Mouse (Mus musculus) lung, adult 2 months (tissue): ENCODE results near the gene Noa1. TPM values are rescaled to one million over a fixed set of nuclear protein-coding genes. Genes with fewer than 3 reads are reported as not detected.

Experiments used
- DNase-seq: peaks from one replicate; pipeline ENCODE4 v3.0.0; 2022
- H3K4me1 ChIP-seq: fragments of 200-500 bp; 2 replicates; pipeline ENCODE4 v1.6.1; 2011; ENCODE audit warnings: low read length; ENCODE audit not compliant: control insufficient read depth, insufficient read depth
- H3K4me3 ChIP-seq: fragments of 200-500 bp; replicated peaks from 2 replicates; pipeline ENCODE3; 2011; ENCODE audit warnings: low read depth, mild to moderate bottlenecking, control low read depth, low read length; ENCODE audit errors: extremely low read depth
- CTCF ChIP-seq: fragments of 200-500 bp; IDR thresholded peaks from 2 replicates; pipeline ENCODE4 v1.5.1; 2011; ENCODE audit warnings: mild to moderate bottlenecking, low read length, control low read depth; ENCODE audit not compliant: insufficient read depth
- POLR2A ChIP-seq: fragments of 200-500 bp; IDR thresholded peaks from 2 replicates; pipeline ENCODE4 v1.6.1; 2011; ENCODE audit warnings: low read depth, mild to moderate bottlenecking, control low read depth, low read length, borderline replicate concordance; ENCODE audit errors: extremely low read depth
- whole genome bisulfite sequencing: fragments of 180-500 bp; shearing (Covaris S2); methylation state at CpG from one replicate; pipeline ENCODE4 v1.1.7; 2018; 5-methylcytosine and 5-hydroxymethylcytosine counted together
- polyA plus RNA-seq: library from polyadenylated mRNA; depleted of rRNA; stranded (reverse); fragments of >200 nt; gene quantifications from 2 replicates; pipeline ENCODE4 v1.2.3, GENCODE M21; 2012

Noa1 gene
- polyA plus RNA-seq, 1 experiment, result 8.0 TPM

DNA sequence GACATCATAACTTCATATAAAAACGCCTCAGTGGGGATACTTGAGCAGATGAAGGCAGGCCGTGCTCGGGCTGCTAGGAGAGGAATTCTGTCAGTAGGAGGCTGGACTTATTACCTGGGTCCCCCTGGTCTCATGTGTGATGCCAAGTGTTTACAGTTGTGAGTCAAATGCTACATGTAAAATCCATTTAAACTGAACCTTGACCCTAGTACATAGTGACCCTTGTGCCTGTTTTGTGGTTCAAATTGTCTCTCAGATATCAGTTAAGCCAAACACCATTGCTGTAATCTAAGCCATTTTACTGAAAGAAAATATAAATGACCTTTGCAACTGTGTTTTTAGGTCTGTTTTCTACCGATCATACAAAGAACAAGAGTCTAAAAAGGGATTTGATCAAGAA is 30.1 kb upstream of the Noa1 start:
- H3K4me3 ChIP-seq, result no peak overlapping the region
- H3K4me1 ChIP-seq, result no peaks in the 10 kb centered on the region
- no peak for TF ChIP-seq CTCF
- TF ChIP-seq POLR2A, result no peak
- DNase-seq, result no peak
- 85% methylated on average over 4 of the region's 4 CpGs for WGBS

DNA sequence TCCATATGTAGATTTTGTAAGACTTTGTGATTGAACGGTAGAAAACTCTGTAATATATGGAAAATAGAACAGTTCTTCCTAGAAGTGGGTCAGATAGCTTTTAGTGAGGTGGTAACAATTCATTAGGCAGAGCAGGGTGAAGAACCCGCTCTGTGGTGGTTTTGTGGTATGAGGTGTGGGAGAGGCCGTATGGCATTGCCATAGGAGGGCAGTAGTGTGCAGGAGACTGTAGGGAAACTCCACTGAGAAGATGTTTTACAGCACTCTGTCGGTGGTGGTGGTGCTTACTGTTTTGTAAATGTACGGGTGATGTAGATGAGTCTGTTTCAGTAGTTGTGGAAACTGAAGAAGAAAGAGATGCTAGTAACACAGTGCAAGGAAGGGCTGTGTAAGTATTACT is 20.3 kb upstream of the Noa1 start:
- no peak for TF ChIP-seq CTCF
- no peak for TF ChIP-seq POLR2A
- DNase-seq, result no peak
- 76% methylated on average over 5 of the region's 5 CpGs for WGBS
- H3K4me1 ChIP-seq, result no peaks in the 10 kb centered on the region
- no peak overlapping the region for H3K4me3 ChIP-seq

DNA sequence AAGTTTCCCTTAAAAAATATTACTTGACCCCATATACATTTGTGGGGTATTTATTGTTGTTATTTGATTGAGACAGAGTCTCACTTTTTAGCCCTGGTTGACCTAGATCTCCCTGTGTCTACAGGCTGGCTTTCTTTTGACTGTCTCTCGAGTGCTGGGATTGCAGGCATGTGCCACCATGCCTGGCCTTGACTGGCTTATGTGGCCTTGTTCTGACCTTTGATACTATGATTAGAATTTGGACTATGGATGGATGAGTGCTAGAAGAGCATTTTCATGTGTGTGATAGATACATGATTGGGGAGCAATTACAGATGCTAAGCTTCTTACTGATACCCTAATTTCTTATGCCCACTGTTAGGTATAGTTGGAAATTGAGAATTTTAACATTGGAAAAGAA is 15.1 kb upstream of the Noa1 start:
- H3K4me1 ChIP-seq, result no peaks in the 10 kb centered on the region
- H3K4me3 ChIP-seq, result no peak overlapping the region
- TF ChIP-seq CTCF, result no peak
- no peak for TF ChIP-seq POLR2A
- DNase-seq, result no peak
- 77% methylated on average over 1 of the region's 1 CpGs for WGBS

DNA sequence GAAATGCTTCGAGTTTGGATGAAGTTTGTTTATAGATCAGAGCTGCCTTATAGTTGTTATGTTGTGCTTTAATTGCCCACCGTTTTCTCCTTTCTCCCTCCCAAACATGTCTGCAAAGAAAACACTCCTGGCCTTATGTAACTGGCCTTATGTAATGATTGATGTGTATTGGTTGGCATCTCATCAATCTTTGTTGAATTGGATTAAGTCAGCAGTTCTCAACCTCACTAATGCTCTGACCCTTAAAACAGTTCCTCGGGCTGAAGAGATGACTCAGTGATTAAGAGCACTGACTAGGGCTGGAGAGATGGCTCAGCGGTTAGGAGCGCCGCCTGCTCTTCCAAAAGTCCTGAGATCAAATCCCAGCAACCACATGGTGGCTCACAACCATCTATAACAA is 5.1 kb upstream of the Noa1 start:
- Histone ChIP-seq H3K4me3 (no peak overlapping the region), H3K4me1 (peaks cover 3% of the 10 kb centered on the region)
- TF ChIP-seq CTCF (no peak), POLR2A (no peak)
- DNase-seq, result no peak
- 79% methylated on average over 6 of the region's 6 CpGs for WGBS

DNA sequence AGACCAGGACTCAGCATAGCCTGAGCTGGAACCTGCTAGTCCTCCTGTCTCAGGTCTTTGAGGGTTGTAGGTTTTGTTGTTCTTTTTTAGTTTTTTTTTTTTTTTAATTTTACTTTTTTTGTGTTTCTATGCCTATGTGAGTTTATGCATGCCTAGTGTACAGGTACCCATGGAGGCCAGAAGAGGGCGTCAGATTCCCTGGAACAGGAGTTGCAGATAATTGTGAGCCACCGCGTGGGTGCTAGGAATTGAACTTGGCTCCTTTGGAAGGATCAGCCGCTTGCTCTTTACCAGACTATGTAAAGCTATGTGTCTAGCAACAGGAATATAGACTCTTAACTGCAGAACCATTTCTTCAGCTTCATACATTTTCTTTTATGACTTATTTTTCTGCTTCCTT is 4.3 kb upstream of the Noa1 start:
- Histone ChIP-seq H3K4me3 (no peak overlapping the region), H3K4me1 (peaks cover 3% of the 10 kb centered on the region)
- 97% methylated on average over 4 of the region's 4 CpGs for WGBS
- DNase-seq, result no peak
- TF ChIP-seq POLR2A (no peak), CTCF (no peak)

DNA sequence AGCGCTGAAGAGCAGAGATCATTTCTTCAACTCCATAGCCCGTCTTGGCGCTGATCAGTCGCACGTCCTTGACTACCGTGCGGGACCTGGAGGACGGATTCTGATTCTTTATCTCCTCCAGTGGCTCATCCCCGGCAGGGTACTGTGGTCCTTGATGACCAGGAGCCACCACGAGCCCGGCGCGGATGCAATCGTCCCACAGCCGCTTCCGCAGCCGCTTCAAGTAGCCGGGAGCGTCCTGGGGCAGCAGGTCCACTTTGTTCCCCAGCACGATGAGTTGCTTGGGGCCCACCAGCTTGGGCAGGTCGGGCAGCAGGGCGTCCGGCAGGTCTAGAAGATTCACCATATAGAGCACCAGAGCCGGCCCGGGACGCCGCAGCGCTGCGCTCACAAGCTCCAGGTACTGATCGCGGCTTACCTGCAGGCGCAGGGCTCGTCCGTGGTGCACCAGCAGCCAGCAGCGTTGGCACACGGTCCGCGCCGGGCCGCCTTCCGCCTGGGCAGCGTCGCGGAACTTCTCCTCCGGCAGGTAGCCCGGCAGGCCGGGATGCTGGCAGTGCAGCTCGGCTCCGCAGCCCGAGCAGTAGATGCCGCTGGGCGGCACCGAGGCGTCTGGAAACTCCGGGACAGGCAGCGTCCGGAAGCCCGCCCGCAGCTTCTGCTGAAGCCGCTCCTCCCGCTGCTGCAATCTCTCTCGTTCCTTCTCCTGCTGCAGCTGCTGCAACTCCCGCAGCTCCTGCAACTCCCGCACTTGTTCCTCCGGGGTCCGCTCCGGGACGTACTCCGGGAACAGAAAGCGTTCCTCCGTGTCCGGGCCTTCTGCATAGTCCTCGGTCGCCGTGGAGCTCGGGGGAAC is 605 bp downstream of the Noa1 start:
- TF ChIP-seq POLR2A (no peak), CTCF (no peak)
- WGBS, result 1% methylated on average over 76 of the region's 76 CpGs
- peak overlapping the region; percentile 90 for H3K4me3 ChIP-seq
- no peak for DNase-seq
- peaks cover 8% of the 10 kb centered on the region for H3K4me1 ChIP-seq

DNA sequence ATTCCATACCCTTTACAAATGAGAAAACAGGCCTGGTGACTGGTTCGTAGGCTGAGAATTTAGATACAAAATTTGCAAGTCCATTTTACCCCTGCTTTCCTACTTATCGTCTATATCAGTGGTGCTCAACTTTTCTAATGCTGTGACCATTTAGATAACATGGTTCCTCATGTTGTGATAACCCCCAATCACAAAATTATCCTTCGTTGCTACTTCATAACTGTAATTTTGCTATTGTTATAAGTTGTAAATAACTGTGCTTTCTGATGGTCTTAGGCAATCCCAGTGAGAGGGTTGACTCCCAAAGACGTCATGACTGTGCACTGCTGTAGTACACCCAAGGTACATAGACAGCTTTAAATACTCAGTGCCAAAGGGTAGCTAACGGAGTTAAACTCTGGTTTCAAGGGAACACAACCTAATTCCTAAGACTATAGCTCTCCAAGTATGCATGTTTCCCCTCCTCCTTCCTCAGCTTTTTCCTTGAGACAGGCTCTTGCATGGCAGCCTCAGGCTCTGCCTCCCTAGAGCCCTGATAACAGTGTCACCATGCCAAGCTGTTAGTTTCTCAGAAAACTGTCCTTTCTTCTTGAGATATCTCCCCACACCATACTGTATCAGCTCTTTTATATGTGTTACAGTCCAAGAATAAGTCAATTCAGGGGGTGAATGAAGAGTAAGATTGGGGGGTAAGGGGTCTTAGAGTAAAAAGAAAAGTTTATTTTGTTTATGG is 1.9 kb downstream of the Noa1 start:
- DNase-seq, result no peak
- WGBS, result 84% methylated on average over 5 of the region's 5 CpGs
- Histone ChIP-seq H3K4me1 (peaks cover 8% of the 10 kb centered on the region), H3K4me3 (no peak overlapping the region)
- TF ChIP-seq POLR2A, result no peak

DNA sequence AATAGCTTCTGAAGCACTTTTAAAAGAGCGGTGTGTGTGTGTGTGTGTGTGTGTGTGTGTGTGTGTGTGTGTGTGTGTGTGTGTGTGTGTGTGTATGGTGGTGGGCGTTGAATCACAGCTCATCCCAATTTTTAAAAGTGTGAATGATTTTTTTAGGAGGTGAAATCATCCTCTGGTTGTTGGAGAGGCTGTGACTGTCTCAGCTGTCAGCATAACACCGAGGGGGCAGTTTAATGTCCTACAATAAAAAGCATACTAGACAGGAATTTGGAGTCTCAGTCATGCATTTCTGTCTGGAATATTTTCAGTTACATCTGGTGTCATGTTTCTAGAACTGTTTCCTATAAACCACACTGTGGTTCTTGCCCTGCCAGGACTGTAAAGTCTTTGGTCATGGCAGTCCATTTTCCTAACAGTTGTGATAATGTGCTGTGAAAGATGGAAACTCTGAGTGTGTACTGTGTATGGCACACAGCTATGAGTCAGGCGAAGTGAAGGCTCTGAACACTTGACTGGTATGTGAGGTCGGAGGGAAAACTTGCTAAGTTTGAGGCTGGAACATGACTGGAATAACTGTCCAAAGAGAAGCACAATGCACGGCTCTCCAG is 8.5 kb downstream of the Noa1 start:
- no peak for DNase-seq
- 76% methylated on average over 6 of the region's 6 CpGs for WGBS
- Histone ChIP-seq H3K4me1 (no peaks in the 10 kb centered on the region), H3K4me3 (no peak overlapping the region)
- TF ChIP-seq CTCF, result no peak
- no peak for TF ChIP-seq POLR2A

DNA sequence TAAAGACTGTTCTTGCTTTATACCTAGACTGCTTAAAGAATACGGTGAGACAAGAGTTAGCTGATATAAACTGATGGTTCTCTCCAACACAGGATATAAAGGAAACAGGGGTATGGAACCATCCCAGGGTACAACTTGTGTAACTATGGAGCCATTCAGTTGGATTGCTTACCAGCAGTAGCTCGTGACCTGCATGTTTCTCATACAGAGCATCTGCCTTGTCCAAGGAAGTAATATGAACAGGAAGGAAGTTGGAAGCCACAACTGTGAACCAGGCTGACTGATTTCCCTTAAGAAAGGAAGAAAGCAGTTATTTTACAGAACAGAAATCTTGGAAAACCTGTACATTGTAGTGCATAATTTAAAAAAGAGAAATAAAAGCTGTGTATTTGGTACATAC is 10.4 kb downstream of the Noa1 start:
- H3K4me3 ChIP-seq, result no peak overlapping the region
- TF ChIP-seq CTCF (no peak), POLR2A (no peak)
- WGBS, result 81% methylated on average over 2 of the region's 2 CpGs
- no peak for DNase-seq
- H3K4me1 ChIP-seq, result no peaks in the 10 kb centered on the region
